Mouse (Mus musculus): Measurements from ENCODE around the gene Tmed9.

The Tmed9 gene

GRCm38 (mm10) chr13:55573432-55573831, at the start of gene Tmed9:
Gene Tmed9, plus strand, starts transcription at chr13:55573732.
- in situ Hi-C loops (cut with MboI, MseI): no loop called here

GRCm38 (mm10) chr13:55523951-55524600, 49.5 kb upstream of the Tmed9 start:
- in situ Hi-C loops (cut with MboI, MseI): loop anchor here (5.0 kb wide), 1 partner anchor 117 kb away; no protein-coding TSS in a partner anchor

- in situ Hi-C loops (cut with MboI, MseI): no loop called here
These were observed 47.6 kb upstream of the Tmed9 start for GRCm38 (mm10) chr13:55525733-55526553.

GRCm38 (mm10) chr13:55527212-55527611, 46.3 kb upstream of the Tmed9 start:
- in situ Hi-C loops (cut with MboI, MseI): no loop called here

- in situ Hi-C loops (cut with MboI, MseI): no loop called here
These were observed 45.4 kb upstream of the Tmed9 start for GRCm38 (mm10) chr13:55527834-55528772.

- in situ Hi-C loops (cut with MboI, MseI): no loop called here
These were observed 44.2 kb upstream of the Tmed9 start, which contains the start of gene Dok3 for GRCm38 (mm10) chr13:55529198-55529915. Gene Dok3, minus strand, starts transcription at chr13:55529296.

GRCm38 (mm10) chr13:55535191-55535590, 38.3 kb upstream of the Tmed9 start:
- in situ Hi-C loops (cut with MboI, MseI): no loop called here

GRCm38 (mm10) chr13:55535796-55536193, 37.7 kb upstream of the Tmed9 start:
- in situ Hi-C loops (cut with MboI, MseI): no loop called here

GRCm38 (mm10) chr13:55536194-55537175, 37.0 kb upstream of the Tmed9 start, which contains the start of gene Ddx41:
Gene Ddx41, minus strand, starts transcription at chr13:55536658.
- in situ Hi-C loops (cut with MboI, MseI): no loop called here

- in situ Hi-C loops (cut with MboI, MseI): no loop called here
These were observed 32.6 kb upstream of the Tmed9 start for GRCm38 (mm10) chr13:55540933-55541332.

GRCm38 (mm10) chr13:55542891-55543290, 30.6 kb upstream of the Tmed9 start:
- in situ Hi-C loops (cut with MboI, MseI): no loop called here

GRCm38 (mm10) chr13:55543447-55543846, 30.1 kb upstream of the Tmed9 start:
- in situ Hi-C loops (cut with MboI, MseI): no loop called here

- in situ Hi-C loops (cut with MboI, MseI): no loop called here
These were observed 28.7 kb upstream of the Tmed9 start for GRCm38 (mm10) chr13:55544792-55545191.

GRCm38 (mm10) chr13:55547916-55548315, 25.6 kb upstream of the Tmed9 start:
- in situ Hi-C loops (cut with MboI, MseI): no loop called here

- in situ Hi-C loops (cut with MboI, MseI): no loop called here
These were observed 25.1 kb upstream of the Tmed9 start for GRCm38 (mm10) chr13:55548426-55548825.

- in situ Hi-C loops (cut with MboI, MseI): no loop called here
These were observed 24.5 kb upstream of the Tmed9 start for GRCm38 (mm10) chr13:55549061-55549460.

- in situ Hi-C loops (cut with MboI, MseI): loop anchor here (5.0 kb wide), 1 partner anchor 49 kb away; no protein-coding TSS in a partner anchor
These were observed 17.6 kb upstream of the Tmed9 start for GRCm38 (mm10) chr13:55555921-55556320.

- in situ Hi-C loops (cut with MboI, MseI): loop anchor here (5.0 kb wide), 1 partner anchor 50 kb away; no protein-coding TSS in a partner anchor
These were observed 16.0 kb upstream of the Tmed9 start for GRCm38 (mm10) chr13:55557499-55557898.

GRCm38 (mm10) chr13:55563266-55563879, 10.2 kb upstream of the Tmed9 start:
- in situ Hi-C loops (cut with MboI, MseI): no loop called here
